Mouse (Mus musculus): Measurements from ENCODE around the gene Camk2b.
"Not testable (repeated sequence)": the region's sequence is repeated elsewhere in the genome, so short reads cannot be mapped to it uniquely, and the experiment has no call there.

DNA sequence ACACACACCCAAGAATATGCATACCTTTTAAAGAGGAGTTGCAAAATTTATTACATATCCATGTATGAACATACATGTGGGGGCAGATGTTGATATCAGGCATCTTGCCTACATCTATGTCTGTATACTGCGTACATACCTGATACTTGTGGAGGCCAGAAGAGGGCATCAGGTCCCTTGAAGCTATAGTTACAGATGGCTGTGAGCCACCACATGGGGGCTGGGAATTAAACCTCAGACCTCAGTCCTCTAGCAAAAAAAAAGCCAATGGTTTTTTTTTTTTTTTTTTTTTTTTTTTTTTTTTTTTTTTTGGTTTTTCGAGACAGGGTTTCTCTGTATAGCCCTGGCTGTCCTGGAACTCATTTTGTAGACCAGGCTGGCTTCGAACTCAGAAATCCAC lies 30.5 kb upstream of the Camk2b start:
- TF ChIP-seq POLR2A (IDR thresholded peaks at IDR 0.05; ENCODE audit: low read depth, low read length); CTCF (IDR thresholded peaks at IDR 0.05; ENCODE audit: borderline replicate concordance, insufficient read depth, low read length): not testable (repeated sequence)

All from embryonic fibroblast, embryonic 13.5 days (primary cell).